Mouse (Mus musculus) T-helper 17 cell (primary cell): ENCODE measurements around the gene Sox13.
"Not testable (repeated sequence)": the region's sequence is repeated elsewhere in the genome, so short reads cannot be mapped to it uniquely, and the experiment has no call there.

Experiments
- in situ Hi-C, 2 experiments: fragments of 300-600 bp; cut with MboI, MseI; formaldehyde crosslinking; loops; 1 replicate in 1 of 2; 2 replicates in 1 of 2; pipeline ENCODE4 v1.15.1; 2025; ENCODE audit warnings: high pct_unique_total_duplicates in 2 of 2

Gene Sox13

GRCm38 (mm10) chr1:133368644-133369043, 55.5 kb downstream of the Sox13 start:
- in situ Hi-C loops: no loop called here

- in situ Hi-C loops: no loop called here
These were observed 56.3 kb downstream of the Sox13 start for GRCm38 (mm10) chr1:133367606-133368488.

- in situ Hi-C loops: no loop called here
These were observed 57.1 kb downstream of the Sox13 start for GRCm38 (mm10) chr1:133366951-133367605.

GRCm38 (mm10) chr1:133364890-133365289, 59.3 kb downstream of the Sox13 start:
- in situ Hi-C loops: no loop called here

DNA sequence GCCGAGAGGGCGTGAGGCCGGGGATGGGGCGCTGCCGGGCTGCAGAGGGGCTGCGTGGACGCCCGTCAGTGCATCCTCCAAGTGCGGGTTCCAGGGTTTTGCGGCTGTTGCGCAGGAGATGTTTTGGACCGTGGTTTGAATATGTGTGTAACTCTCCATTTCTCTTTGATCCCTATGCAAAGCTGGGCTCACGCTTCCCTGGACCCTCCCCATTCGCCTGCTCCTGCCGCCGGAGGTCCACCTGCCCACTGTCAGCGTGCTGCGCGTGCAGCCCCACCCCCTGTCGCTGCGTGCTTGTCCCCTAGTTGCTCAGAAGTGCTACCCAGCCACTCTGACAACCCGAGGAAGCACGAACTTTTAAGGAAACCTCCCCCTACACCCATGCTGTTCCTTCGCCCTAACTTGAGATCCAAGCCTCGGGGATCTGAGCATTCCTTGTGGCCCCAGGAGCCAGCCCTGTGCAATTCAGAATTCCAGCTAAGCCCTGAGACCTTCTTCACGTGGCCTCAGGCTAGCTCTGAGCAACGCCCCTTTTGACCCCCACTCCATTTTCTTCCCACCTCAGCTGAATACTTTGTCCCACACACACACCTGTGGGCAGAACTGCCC, 60.1 kb downstream of the Sox13 start:
- in situ Hi-C loops: no loop called here

- in situ Hi-C loops: no loop called here
These were observed 60.7 kb downstream of the Sox13 start, which contains the start of gene Etnk2 for GRCm38 (mm10) chr1:133363276-133364021. Gene Etnk2, plus strand, starts transcription at chr1:133363572.

- in situ Hi-C loops: no loop called here
These were observed 62.1 kb downstream of the Sox13 start for GRCm38 (mm10) chr1:133362103-133362502.

DNA sequence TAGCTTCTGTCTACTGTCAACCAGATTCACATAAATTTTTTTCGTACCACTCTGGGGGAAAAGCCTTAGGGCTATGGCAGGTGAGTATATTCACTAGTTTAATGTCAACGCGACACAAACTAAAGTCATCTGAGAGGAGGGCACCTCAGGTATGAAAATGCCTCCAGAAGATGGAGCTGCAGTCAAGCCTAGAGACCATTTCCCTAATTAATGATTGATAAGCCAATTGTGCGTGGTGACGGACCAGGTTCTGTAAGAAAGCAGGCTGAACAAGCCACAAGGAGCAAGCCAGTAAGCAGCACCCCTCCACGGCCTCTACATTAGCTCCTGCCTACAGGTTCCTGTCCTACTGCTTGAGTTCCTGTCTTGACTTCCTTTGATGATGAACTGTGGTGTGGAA, 63.2 kb downstream of the Sox13 start:
- in situ Hi-C loops: no loop called here

DNA sequence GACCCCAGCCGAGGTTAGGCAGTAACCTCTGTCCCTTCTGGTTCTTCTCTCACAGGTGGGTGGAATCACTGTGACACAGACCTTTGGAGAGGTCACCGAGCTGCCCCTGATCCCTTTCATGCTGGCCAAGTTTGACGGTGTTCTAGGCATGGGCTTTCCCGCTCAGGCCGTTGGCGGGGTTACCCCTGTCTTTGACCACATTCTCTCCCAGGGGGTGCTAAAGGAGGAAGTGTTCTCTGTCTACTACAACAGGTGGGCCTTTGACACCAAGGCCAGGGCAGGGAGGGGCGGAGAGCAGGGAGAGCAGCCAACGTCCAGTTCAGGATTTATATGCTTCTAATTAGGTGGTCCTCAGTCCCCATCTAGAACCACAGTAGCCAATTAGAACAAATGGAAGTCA, 67.8 kb downstream of the Sox13 start:
- in situ Hi-C loops: loop anchor here in 1 of 2 experiments (10.0 kb wide), 1 partner anchor 182 kb away; no protein-coding TSS in a partner anchor

GRCm38 (mm10) chr1:133355912-133356311, 68.3 kb downstream of the Sox13 start:
- in situ Hi-C loops: loop anchor here in 1 of 2 experiments (10.0 kb wide), 1 partner anchor 181 kb away; no protein-coding TSS in a partner anchor

DNA sequence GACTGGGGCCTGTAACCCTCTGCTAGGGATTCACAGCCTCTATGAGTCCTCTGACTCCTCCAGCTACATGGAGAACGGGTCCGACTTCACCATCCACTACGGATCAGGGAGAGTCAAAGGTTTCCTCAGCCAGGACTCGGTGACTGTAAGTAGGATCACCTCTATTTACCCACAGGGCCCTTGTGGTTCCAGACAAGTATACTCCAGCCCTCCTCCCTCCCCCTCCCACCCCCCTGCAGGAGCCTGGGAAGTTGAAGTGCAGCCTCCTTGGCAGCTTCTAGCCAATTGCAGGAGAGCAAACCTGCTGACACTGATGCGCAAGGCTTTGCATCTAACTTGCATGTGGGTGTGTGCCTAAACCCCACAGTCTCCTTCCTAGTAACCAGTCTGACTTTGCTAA, 68.7 kb downstream of the Sox13 start:
- in situ Hi-C loops: loop anchor here in 1 of 2 experiments (10.0 kb wide), 1 partner anchor 181 kb away; no protein-coding TSS in a partner anchor

- in situ Hi-C loops: loop anchor here in 1 of 2 experiments (10.0 kb wide), 1 partner anchor 179 kb away; no protein-coding TSS in a partner anchor
These were observed 70.8 kb downstream of the Sox13 start for GRCm38 (mm10) chr1:133353371-133353809.

DNA sequence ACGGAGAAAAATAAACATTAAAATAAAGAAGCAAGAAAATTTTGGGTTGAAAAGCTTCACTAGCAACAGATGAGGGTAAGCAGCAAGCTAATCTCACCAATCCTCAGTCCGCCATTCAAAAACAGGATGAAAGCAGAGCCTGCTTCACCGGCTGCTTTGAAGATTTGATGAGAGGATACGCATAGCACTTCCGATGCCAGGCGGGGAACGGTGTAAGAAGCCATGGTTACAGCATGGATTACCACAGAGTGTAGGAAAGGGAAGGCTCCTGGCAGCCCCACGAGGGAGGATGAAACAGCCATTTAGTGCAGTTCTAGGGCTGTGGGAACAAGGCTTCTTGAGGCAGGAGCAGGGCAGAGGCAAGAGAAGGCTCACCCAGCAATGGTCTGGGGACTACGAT, 72.4 kb downstream of the Sox13 start:
- in situ Hi-C loops: loop anchor here in 1 of 2 experiments (10.0 kb wide), 1 partner anchor 177 kb away; no protein-coding TSS in a partner anchor

DNA sequence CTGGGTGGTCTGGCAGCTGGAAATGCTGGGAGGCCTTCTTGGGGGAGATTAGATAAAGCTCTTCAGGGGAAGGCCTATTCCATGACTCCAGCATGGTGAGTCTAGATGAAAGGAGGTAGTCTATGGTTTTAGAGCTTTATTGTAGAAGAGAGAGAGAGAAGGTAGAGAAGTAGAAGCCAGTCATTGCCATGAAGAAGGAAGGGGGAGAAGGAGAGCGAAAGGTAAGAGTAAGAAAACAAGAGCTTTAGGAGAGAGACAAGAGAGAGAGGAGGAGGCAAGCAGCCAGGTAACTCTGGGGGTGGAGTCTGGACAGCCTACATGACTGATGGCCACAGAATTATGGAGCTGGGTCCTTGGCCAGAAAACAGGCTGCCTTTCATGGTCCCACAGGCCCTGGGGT, 74.0 kb downstream of the Sox13 start, which contains the start of gene Ren1:
Gene Ren1 (plus strand): TSS at position 301 of the 400 bp plus-strand sequence.
- in situ Hi-C loops: loop anchor here in 1 of 2 experiments (10.0 kb wide), 1 partner anchor 175 kb away; no protein-coding TSS in a partner anchor

GRCm38 (mm10) chr1:133347693-133348520, 76.3 kb downstream of the Sox13 start:
- in situ Hi-C loops: no loop called here

DNA sequence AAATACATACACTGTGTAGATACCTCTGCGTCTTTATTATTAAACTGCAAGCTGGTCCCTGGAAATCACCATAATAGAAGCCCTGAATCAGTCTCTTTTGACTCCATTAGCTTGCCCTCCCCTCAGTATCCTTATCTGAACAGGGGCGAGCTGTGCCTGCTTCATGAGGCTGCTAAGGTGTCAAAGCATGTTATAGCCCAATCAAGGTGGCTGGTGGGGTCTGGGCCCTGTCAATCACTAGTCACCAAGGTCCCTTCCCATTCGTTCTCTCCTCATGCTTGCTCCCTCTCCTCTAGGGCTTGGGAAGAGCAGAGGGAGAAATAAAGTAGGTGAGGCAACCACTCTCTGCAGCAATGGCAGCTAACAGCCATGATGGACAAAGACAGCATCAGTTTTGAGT, 77.0 kb downstream of the Sox13 start:
- in situ Hi-C loops: no loop called here

- in situ Hi-C loops: no loop called here
These were observed 77.6 kb downstream of the Sox13 start for GRCm38 (mm10) chr1:133346531-133346930.

- in situ Hi-C loops: no loop called here
These were observed 79.8 kb downstream of the Sox13 start for GRCm38 (mm10) chr1:133344357-133344756.

GRCm38 (mm10) chr1:133340403-133340802, 83.8 kb downstream of the Sox13 start:
- in situ Hi-C loops: not testable (repeated sequence)

GRCm38 (mm10) chr1:133333937-133334336, 90.2 kb downstream of the Sox13 start:
- in situ Hi-C loops: no loop called here
